Mouse (Mus musculus): ENCODE results near the gene Sp140. TPM values are rescaled to one million over a fixed set of nuclear protein-coding genes. Genes with fewer than 3 reads are reported as not detected.
"Not testable (repeated sequence)": the region's sequence is repeated elsewhere in the genome, so short reads cannot be mapped to it uniquely, and the experiment has no call there.

Gene Sp140
- polyA plus RNA-seq, 1 experiment from 2014 or later: 1.4 TPM

- WGBS: 57% methylated on average over 4 of the region's 4 CpGs
- H3K4me2 ChIP-seq, H3K4me3 ChIP-seq: not testable (repeated sequence)
These were observed 616 bp downstream of the Sp140 start for GRCm38 (mm10) chr1:85600794-85601193.

GRCm38 (mm10) chr1:85604341-85604740, 4.2 kb downstream of the Sp140 start:
- 83% methylated on average over 1 of the region's 1 CpGs for WGBS

More at GRCm38 (mm10) chr1:85600794-85601193, 616 bp downstream of the Sp140 start:
- not testable (repeated sequence) for H3K27me3 ChIP-seq; ATAC-seq (ENCODE audit: insufficient number of reproducible peaks, low FRiP score, low TSS enrichment, low read depth); H3K4me1 ChIP-seq; H3K9me3 ChIP-seq; H3K27ac ChIP-seq; H3K36me3 ChIP-seq; H3K9ac ChIP-seq

GRCm38 (mm10) chr1:85608361-85608760, 8.2 kb downstream of the Sp140 start:
- H3K9me3 ChIP-seq; ATAC-seq (ENCODE audit: insufficient number of reproducible peaks, low FRiP score, low TSS enrichment, low read depth); H3K4me2 ChIP-seq; H3K9ac ChIP-seq; H3K36me3 ChIP-seq; H3K27ac ChIP-seq; H3K4me1 ChIP-seq; H3K4me3 ChIP-seq; H3K27me3 ChIP-seq: not testable (repeated sequence)
- 71% methylated on average over 4 of the region's 4 CpGs for WGBS

More at GRCm38 (mm10) chr1:85604341-85604740, 4.2 kb downstream of the Sp140 start:
- not testable (repeated sequence) for H3K4me2 ChIP-seq; H3K9me3 ChIP-seq; H3K27ac ChIP-seq; H3K36me3 ChIP-seq; ATAC-seq (ENCODE audit: insufficient number of reproducible peaks, low FRiP score, low TSS enrichment, low read depth); H3K27me3 ChIP-seq; H3K9ac ChIP-seq; H3K4me3 ChIP-seq; H3K4me1 ChIP-seq

GRCm38 (mm10) chr1:85610581-85610980, 10.4 kb downstream of the Sp140 start:
- ATAC-seq (ENCODE audit: insufficient number of reproducible peaks, low FRiP score, low TSS enrichment, low read depth); H3K4me1 ChIP-seq; H3K36me3 ChIP-seq; H3K27me3 ChIP-seq; H3K9me3 ChIP-seq; H3K27ac ChIP-seq; H3K4me3 ChIP-seq; H3K9ac ChIP-seq; H3K4me2 ChIP-seq: not testable (repeated sequence)
- WGBS: no CpG with 5 or more reads among the region's 4 CpGs

- not testable (repeated sequence) for ATAC-seq (ENCODE audit: insufficient number of reproducible peaks, low FRiP score, low TSS enrichment, low read depth); H3K4me1 ChIP-seq; H3K4me2 ChIP-seq; H3K36me3 ChIP-seq; H3K9ac ChIP-seq; H3K4me3 ChIP-seq; H3K27ac ChIP-seq; H3K9me3 ChIP-seq; H3K27me3 ChIP-seq
- WGBS: 91% methylated on average over 3 of the region's 3 CpGs
These were observed 14.9 kb downstream of the Sp140 start for GRCm38 (mm10) chr1:85615096-85615495.

DNA sequence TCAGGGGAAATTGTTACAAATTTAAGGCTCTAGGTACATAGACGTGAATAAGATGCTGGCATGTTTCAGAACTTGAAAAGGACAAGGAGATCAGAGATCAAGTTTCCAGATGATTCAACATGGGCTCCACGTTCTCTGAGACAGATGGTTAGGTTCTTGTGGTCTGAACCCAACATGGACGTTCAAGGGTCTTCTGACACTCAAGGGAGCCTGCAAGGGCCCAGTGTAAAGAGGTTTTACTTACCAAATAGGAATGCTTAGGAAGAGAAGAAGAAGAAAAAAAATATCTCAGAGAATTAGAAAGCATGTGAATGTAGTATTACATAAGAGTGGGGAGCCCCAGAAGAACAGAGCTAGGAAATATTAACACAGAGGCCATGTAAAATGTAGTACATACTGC, 15.6 kb downstream of the Sp140 start:
- H3K4me1 ChIP-seq; H3K9me3 ChIP-seq; H3K9ac ChIP-seq; H3K36me3 ChIP-seq; H3K4me3 ChIP-seq; ATAC-seq (ENCODE audit: insufficient number of reproducible peaks, low FRiP score, low TSS enrichment, low read depth); H3K27me3 ChIP-seq; H3K27ac ChIP-seq; H3K4me2 ChIP-seq: not testable (repeated sequence)
- WGBS: 55% methylated on average over 3 of the region's 3 CpGs

GRCm38 (mm10) chr1:85617161-85617560, 17.0 kb downstream of the Sp140 start:
- 64% methylated on average over 4 of the region's 5 CpGs for WGBS
- H3K27me3 ChIP-seq, H3K36me3 ChIP-seq: not testable (repeated sequence)

GRCm38 (mm10) chr1:85618689-85619088, 18.5 kb downstream of the Sp140 start:
- H3K4me3 ChIP-seq; H3K27ac ChIP-seq; H3K4me2 ChIP-seq; ATAC-seq (ENCODE audit: insufficient number of reproducible peaks, low FRiP score, low TSS enrichment, low read depth); H3K36me3 ChIP-seq; H3K9ac ChIP-seq; H3K27me3 ChIP-seq; H3K9me3 ChIP-seq; H3K4me1 ChIP-seq: not testable (repeated sequence)
- WGBS: 64% methylated on average over 1 of the region's 1 CpGs

More at GRCm38 (mm10) chr1:85617161-85617560, 17.0 kb downstream of the Sp140 start:
- not testable (repeated sequence) for H3K9ac ChIP-seq; H3K27ac ChIP-seq; ATAC-seq (ENCODE audit: insufficient number of reproducible peaks, low FRiP score, low TSS enrichment, low read depth); H3K4me3 ChIP-seq; H3K4me1 ChIP-seq; H3K4me2 ChIP-seq; H3K9me3 ChIP-seq

DNA sequence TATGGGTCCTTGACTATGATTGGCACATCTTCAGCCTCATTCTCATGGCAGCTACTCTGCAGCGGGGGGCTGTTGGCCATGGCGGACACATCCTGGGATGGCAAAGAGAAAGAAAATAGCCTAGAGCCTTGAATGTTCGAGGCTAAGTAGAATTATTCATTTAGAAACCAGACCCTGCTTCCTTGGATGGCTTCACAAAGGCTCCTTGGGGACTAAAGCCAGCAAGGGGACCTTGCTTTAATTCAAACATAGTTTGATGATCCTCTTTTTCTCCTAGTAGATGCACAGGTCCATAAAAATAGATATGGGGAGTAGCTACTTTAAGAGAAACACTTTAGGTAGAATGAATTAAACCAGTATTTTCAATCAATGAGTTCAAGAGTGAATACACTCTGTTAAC, 36.8 kb downstream of the Sp140 start:
- H3K4me1 ChIP-seq; ATAC-seq (ENCODE audit: insufficient number of reproducible peaks, low FRiP score, low TSS enrichment, low read depth); H3K4me3 ChIP-seq; H3K9me3 ChIP-seq; H3K27me3 ChIP-seq; H3K9ac ChIP-seq; H3K4me2 ChIP-seq; H3K36me3 ChIP-seq; H3K27ac ChIP-seq: not testable (repeated sequence)
- 66% methylated on average over 3 of the region's 3 CpGs for WGBS

DNA sequence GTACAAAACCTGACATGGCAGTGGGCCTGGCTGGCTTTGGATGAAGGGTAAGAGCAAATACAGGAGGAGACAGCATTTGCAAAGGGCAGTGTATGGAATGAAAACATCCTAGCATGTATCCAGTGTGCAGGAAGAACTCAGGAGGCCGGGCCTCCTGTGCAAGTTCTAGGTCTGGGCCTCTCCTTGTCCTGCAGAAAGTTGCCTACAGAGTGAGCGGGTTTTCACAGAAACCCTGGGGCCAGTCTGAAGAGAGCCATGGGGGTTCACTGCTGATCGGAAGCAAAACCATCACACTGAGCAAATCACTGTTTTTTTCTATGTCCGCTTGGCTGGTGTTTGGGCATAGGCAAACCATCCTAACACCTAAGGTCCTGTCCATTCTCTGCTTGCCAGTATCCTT, 38.0 kb downstream of the Sp140 start:
- H3K27ac ChIP-seq; ATAC-seq (ENCODE audit: insufficient number of reproducible peaks, low FRiP score, low TSS enrichment, low read depth); H3K9ac ChIP-seq; H3K4me2 ChIP-seq; H3K9me3 ChIP-seq; H3K36me3 ChIP-seq; H3K27me3 ChIP-seq; H3K4me3 ChIP-seq; H3K4me1 ChIP-seq: not testable (repeated sequence)
- 82% methylated on average over 4 of the region's 4 CpGs for WGBS

GRCm38 (mm10) chr1:85649881-85650280, 49.7 kb downstream of the Sp140 start, which contains the start of gene Sp100:
Gene Sp100 (plus strand): TSS chr1:85649988.
- H3K9ac ChIP-seq; H3K4me2 ChIP-seq; H3K9me3 ChIP-seq; ATAC-seq (ENCODE audit: insufficient number of reproducible peaks, low FRiP score, low TSS enrichment, low read depth); H3K27ac ChIP-seq; H3K4me1 ChIP-seq; H3K27me3 ChIP-seq; H3K4me3 ChIP-seq; H3K36me3 ChIP-seq: not testable (repeated sequence)
- WGBS: 60% methylated on average over 6 of the region's 6 CpGs

DNA sequence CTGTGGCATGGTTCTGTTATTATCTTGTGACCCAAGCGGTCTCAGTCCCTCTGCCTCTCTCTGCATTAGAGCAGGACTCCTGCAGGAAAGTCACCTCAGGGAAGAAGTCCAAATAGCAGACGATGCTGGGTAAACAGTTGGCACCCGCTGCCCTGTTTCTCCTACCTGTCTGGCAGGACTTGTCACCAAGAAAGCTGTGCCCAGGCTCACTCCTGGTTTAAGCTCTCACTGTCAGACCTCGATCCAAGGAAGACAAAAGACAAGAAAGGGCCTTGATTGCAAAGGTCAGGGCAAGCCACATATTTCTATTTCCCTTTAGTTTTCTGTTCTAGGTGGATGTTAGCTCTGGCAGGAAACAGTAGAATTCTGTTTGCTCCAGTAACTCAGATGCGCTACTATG, 50.3 kb downstream of the Sp140 start:
- not testable (repeated sequence) for H3K27me3 ChIP-seq; H3K4me3 ChIP-seq; H3K36me3 ChIP-seq; H3K9ac ChIP-seq; H3K4me1 ChIP-seq; H3K4me2 ChIP-seq; ATAC-seq (ENCODE audit: insufficient number of reproducible peaks, low FRiP score, low TSS enrichment, low read depth); H3K9me3 ChIP-seq; H3K27ac ChIP-seq
- 77% methylated on average over 4 of the region's 5 CpGs for WGBS

DNA sequence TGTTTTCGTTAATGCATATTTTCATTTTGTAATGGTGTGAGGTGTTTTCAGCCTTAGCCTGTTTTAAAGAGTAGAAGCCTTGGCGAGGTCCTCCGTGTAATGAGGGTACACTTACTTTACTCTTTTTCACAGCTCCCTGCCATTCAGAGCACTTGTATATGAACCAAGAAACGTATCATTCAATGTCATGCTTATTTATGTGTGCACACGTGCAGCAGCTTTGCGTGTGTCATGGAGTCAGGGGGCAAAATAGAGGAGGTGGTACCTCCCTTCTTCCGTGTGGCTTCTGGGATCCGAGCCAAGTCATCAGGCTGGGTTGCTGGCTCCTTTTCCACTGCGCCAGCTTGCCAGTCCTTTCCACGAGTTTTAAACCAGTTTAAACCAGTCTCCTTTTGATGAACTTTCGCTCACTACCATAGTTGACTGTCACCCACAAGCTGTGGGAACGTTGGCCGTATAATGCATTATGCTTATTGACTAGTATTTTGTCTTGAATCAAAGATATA, 51.6 kb downstream of the Sp140 start:
- not testable (repeated sequence) for H3K36me3 ChIP-seq; H3K4me1 ChIP-seq; H3K4me3 ChIP-seq; H3K4me2 ChIP-seq; H3K27ac ChIP-seq; ATAC-seq (ENCODE audit: insufficient number of reproducible peaks, low FRiP score, low TSS enrichment, low read depth); H3K9ac ChIP-seq; H3K9me3 ChIP-seq; H3K27me3 ChIP-seq
- 78% methylated on average over 13 of the region's 13 CpGs for WGBS

Measured in limb, embryonic 15.5 days (tissue).